Mouse (Mus musculus) retina, adult 2 months (tissue): ENCODE results near the gene Xylt1.

Experiments used
- DNase-seq: peaks from one replicate; pipeline ENCODE4 v3.0.0-alpha.2; 2012; ENCODE audit warnings: low read depth, low spot score

The Xylt1 gene

DNA sequence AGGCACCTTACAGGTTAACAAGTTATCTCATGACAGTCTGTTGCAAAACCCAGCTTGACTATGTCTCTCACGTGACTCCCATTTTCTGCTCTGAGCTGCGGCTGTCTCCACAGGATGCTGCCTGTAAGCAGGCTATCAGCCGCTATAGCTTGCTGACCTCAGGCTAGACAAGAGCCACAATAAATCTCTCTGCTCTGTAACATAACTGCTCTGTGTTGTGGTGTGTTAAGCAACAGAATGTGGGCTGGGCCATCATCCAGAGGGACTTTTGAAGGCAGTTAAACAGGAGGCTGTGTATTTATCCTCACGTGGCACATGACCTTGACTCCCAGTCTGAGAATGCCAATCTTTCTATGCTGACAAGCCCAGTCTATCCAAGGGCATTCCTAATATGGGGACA lies 136.1 kb downstream of the Xylt1 start:
- DNase-seq = no peak

DNA sequence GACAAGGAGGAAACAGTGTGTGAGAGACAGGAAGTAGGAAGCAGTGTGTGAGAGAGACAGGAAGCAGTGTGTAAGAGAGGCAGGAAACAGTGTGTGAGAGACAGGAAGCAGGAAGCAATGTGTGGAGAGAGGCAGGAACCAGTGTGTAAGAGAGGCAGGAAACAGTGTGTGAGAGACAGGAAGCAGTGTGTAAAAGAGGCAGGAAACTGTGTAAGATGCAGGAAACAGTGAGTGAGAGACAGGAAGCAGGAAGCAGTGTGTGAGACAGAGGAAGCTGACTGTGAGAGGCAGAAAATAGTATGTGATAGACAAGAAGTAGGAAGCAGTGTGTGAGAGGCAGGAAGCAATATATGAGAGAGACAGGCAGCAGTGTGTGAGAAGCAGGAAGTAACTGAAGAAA lies 140.6 kb downstream of the Xylt1 start:
- no peak for DNase-seq

DNA sequence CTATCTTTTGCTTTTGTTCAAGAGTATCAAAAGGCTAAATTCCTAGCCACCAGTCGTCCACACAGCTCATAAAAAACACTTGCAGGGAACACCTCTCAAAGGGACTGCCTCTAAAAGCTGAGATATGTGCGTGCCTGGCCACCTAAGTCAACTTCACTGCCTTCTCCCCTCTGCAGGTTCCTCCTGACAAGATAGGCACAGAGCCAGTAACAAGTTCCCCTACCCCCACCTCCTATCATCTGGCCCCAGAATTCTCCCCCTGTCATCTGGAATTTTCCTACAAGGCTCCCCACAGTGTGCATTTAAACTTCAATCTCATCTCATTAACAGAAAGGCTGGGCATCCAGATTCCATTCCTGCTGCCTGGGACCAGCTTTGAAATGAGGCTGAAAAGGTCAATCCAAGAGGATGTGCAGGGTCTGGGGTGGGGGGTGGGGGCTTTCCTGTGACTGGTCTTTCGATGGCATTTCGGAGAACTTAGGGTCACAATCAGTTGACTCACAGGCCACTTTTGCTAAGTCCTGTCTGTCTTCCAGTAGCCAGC lies 141.4 kb downstream of the Xylt1 start:
- DNase-seq = no peak

DNA sequence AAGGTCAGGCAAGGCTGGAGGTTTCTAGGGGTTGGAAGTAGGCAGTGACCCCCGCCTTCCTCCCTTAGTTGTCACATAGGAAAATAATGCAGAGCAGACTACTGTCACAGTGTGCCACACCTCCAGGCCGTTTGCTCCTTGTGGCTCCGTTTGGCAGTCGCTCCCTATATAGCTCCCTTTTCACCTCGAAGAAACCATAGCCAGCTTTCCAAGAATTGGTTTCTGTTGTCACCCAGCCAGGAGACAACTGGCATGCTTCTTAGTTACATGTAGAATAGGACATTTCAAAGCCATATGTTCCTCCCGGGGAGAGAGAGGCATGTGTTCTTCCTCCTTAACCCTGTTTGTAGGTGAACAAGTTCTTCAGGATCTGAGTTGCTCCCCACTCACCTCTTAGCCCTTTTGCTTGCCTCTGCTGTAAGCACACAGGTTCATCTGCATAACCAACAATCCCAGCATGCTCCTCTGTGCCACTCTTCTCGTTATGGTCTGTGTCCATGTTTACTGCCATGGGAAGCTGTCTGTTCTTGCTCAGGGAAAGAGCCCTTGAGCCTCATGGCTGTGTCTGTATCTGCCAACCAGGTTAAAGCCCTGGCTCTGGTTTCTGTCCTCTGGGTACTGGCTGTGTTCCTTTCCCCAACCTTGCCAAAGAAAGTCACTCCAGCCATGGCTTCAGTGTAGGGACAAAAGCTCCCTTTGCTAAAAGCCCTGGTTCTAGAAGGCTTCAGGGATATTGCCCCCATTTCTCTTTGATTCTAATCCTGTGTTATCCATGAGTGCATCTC lies 143.8 kb downstream of the Xylt1 start:
- no peak for DNase-seq

DNA sequence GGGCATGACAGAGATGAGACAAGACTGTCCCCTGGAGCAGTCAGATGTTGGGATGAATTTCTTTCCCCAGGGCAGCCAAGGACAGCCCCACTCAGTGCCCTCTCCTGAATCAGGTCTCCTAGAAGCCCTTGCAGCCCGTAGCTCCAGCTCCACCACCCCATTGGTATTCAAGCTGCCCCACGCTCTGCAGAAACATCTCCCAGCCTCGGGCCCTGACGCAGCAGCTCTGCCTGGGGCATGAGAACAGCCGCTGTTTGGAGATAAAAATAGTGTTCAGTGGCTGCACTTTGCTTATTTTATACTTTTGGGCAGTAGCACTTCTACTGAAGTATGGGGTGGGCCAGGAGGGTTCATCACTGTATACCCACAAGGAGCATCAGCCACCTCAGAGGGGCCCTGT lies 144.9 kb downstream of the Xylt1 start:
- DNase-seq = no peak

DNA sequence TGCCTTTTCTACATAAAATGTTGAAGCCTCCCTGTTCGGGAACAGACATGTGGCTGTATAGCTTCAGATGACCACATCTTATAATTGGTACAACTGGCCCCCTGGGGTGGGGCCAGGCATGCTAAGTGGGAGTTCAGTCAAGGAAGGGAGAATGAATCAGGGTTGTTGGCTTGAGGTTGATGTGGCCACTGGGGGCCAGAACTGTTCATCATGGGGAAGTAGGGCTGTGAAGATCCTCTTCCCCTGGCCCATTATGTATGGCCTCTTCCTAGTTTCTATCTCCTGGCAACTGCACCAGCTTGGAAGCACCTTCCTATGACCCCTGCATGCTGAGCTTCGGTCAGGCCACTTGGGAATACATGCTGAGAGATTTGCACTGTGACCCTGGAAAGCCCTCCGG lies 145.8 kb downstream of the Xylt1 start:
- DNase-seq = no peak

DNA sequence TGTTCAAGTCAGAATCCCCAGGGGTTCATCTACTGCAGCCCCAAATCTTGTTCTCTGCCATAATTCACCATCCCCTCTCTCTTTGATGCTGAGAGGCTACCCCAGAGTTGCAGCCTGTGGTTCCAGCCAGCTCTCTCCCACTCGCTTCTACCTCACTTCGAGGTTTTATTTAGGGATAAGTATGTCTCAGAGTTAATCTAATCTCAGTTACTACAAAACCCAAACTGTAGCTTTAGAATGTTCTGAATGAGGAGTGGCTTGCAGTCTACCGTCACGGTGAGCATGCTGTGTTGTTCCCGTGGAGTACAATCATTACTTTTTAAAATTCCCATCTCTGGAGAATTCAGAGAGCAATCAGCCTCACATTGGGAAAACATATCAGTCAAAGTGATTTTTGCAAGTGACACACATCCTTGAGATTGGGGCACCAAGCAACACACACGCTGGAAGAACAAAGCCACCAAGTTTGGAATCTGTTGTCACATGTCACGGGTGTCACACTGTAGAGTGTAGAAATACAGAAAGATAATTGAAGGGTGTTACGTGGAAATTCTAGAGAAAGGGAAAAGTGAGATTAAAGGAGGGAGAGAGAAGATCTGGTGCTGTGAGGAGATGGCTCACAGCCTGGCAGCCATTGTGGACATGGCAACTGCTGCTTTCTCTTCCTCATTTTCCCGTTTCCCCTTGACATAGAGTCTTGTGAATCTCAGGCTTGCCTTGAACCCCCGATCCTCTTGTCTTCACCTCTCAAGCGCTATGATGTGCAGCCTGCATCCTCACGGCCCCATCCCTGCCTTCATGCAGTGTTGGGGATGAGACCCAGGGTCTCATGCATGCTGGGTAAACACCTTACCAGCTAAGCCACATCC lies 149.2 kb downstream of the Xylt1 start:
- DNase-seq = no peak

DNA sequence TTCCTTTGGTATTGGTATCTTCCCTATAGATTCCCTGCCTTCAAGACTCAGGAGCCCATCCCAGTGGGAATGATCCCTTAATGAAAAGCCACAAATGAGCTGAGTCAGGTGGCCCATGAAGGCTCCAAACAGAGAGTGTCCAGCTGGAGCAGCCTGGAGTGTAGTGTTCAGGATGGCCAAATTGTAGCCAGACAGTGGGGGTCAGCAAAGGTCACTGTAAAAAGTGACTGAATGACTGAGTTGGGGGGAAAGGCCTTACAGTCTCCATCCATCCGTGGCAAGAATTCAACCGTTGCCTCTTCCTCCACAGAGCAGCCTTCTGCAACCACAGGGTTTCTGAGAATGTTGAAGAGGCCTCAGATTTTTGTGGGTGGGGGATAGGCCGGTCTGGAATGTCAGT lies 151.9 kb downstream of the Xylt1 start:
- no peak for DNase-seq

DNA sequence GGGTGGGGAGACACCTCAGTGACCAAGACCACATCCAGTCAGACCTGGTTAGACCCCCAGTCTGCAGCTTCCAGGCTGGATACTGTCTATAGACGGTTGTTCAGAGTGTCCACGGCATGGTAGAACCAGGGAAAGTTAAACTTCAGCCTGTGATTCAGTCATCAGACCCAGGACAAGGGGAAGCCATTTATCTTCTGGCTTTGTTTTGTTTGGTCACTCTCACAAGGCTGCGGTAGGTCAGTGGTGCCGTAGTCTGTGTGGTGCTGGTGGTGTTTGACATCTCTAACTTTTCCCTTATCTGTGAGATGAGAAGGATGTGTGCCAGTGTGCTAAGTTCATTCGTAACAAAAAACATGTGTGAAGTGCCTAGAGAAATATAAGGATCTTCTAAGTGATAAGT lies 152.4 kb downstream of the Xylt1 start:
- DNase-seq = no peak

DNA sequence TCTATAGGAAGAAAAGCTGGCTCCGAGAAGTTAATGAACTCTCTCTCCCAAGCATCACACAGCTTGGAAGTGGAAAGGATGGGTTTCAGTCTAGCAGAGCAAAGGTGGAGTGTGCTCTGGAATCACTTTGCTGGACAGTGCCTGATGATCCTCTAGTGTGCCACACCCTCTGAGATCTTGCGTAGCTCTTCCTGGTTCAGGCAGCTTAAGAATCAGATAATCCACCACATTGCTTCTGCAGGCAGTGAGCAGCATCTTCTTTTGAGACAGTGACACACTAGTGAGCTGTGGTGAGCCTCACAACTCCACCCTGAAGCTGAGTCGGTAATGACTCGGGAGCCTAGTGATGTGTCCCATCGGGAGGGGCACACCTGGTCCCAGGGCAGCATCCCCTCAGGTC lies 159.2 kb downstream of the Xylt1 start:
- DNase-seq = peak; percentile 32

DNA sequence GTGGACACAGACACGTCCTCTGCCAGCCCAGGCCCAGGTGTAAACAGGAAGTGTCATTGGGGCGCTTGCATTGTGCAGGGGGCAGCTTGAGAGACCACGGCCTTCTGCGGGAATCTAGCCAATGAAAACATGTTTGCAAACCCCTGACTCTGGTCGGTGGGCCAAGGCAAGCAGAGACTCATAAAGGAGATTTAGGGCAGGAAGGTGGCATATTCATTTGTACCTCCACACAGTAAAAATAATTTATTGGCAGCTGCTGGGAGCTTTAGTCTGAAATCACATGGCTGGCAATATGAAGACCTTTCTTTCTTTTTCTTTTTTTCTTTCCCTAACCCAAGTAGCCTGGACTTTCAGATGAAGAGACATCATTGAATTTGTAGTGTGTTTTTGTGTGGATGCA lies 159.6 kb downstream of the Xylt1 start:
- DNase-seq = no peak

DNA sequence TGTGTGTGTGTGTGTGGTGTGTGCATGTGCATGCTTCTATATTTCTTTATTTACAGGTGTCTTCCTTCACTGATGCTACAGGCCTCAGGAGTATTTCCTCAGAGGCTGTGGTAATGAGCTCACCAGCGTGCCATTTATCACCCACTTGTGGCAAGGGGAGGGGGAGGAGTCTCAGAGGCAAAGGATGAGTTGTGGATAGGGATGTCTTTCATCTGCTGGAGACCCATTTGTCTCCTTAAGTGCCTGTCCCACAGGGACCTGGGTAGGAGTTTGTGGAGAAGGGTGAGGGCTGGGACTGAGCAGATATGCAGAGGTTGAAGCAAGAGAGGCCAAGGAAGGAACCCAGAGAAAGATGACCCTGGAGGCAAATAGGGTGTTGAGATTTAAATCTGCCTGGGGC lies 160.3 kb downstream of the Xylt1 start:
- DNase-seq = no peak

DNA sequence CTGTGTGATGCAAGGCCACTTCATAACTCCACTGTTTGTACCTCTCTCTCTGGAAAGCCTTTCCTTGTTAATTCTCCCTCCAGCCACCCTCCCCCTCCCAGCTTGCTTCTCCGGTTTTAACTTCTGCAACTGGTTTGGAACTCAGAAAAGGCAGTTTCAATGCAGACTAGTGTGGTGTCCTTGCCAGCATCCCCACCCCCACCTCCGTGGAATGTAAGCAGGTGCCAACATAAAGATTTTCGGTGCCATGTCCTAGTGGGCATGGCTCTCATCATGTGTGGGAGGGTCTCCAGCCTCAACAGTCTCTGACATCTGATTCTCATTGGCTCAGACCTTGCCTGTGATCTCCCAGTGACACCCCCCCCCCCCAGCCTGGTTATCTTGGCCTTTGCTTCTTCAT lies 160.9 kb downstream of the Xylt1 start:
- DNase-seq = no peak

DNA sequence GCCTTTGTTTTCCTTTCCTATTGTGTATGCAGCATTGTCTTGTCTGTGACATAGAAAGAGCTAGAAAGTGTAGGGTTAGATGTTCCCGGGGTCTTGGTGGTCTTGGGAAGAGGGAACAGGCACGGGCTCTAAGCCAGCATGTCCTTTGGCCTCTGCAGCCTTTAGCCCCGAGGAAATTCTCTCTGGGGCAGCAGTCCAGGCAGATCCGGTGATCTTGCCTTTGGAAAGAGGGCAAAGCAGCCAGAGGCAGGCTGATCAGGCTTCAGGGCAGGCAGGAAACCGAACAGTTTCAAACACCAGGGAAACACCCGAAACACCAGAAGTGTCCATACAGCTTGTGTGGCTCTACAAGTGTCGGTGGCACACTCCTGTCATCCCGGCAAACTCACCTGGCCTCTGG lies 162.3 kb downstream of the Xylt1 start:
- DNase-seq = no peak

DNA sequence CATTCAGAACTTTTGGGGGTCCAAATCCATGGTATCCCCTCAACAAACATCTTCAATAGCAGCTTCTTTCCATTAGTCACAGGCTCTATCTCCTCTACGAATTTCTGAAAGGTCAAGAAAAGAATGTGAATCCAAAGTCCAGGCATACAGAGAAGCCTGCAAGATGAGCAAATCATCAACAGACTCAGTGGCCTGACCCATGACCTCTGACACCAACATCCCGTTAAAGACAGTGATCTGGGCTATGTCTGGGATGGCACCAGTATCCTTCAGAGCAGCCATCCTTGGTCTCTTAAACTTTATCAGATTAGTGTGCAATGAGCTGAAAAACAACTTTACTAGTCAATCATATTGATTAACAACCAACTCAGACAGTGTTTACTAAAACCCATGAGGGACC lies 163.3 kb downstream of the Xylt1 start:
- DNase-seq = no peak

DNA sequence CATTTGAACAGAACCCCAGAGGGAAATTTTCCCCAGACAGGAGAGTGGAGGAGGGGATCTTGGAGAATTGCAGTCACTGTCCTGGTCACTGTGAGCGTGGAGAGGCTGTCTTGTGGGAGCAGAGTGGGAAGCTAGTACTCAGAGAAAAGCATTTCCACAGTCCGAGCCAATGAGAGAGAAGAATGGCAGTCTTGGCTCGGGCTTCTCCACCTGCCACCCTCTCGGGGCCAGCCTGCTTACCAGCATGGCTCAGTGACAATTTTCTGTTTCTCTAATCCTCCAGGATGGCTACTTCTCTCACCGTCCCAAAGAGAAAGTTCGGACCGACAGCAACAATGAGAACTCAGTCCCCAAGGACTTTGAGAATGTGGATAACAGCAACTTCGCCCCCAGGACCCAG lies 167.5 kb downstream of the Xylt1 start:
- no peak for DNase-seq

DNA sequence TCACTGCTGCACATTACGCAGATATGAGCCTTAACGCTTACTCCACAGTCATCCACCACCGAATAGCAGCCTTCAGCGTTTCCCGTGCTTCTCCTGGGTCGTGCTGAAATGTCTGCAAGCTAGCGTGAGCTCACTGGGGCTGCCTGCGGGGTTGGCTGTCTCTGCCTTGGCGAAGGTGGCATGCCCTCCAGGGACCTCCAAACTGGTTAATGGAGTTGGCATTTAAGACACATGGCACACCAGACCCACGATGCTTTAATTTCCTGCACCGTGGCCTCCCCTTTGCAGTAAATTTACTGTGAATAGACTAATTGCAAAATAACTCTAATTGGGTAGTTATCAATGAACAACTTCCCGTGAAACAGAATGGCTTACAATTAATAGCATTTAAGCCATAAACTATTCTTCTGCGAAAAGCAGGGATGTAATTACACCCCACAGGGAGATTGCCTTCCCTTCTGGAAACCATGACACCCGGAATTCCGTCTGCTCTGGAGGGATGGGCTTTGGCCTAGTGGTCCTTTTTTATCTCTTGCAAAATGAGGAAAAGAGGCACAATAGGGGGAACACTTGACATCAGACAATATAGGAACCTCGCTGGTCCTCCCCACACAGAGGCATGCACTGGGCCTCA lies 170.3 kb downstream of the Xylt1 start:
- DNase-seq = no peak

DNA sequence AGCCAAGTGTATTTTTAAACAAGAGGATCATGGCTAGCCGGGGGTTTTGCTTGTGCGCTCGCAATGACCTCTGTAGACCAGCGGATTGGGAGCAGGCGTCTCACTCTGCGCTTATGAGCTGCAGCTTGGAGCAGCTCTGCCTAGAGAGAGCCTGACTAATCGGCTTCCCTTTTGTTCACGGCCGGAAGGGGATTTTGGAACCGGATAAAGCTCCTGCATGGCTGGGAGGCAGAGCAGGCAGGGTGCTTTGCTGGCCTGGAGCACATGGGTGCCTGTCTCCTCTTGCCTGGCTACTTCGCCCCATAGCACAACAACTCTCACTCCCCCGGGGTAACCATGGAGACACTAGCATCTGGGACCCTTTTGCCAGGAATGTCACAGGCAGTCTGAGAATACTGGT lies 172.4 kb downstream of the Xylt1 start:
- peak; percentile 91 for DNase-seq

DNA sequence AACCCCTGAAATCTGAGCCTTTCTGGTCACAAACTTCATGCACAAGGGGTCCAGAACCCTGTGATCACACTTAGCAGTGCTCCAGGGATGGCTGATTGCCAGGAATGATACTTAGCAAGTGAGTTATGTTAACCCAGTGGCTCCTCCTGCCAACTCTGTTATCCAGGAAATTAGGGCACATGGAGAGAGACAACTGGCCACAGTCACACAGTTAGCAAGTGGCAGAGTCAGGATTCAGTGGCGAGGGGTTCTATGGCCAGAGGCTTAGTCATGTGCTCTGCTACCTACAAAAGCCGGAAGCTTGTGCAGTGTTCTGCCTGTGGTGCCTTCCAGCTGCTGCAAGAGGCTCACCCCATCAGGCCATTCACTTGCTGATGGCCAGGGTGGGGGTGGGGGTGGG lies 175.0 kb downstream of the Xylt1 start:
- no peak for DNase-seq

DNA sequence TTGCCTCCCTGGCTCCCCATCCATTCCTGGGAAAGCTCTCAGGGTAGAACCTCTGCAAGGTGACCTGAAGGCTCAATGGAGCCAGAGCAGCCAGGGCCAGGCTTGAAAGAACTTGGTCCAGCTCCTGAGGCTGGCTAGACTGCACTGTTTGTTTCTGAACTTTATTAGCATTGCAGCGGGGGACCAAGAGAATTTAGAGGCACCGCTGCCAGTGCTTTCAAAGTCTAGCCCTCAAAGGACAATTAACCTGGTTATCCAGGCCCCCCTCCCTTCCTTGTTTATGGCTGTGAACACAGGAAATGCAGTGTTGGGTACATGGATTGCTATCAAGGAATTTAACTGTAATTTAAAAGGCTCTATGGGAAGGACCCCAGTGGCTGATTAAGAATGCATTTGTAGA lies 177.4 kb downstream of the Xylt1 start:
- no peak for DNase-seq

DNA sequence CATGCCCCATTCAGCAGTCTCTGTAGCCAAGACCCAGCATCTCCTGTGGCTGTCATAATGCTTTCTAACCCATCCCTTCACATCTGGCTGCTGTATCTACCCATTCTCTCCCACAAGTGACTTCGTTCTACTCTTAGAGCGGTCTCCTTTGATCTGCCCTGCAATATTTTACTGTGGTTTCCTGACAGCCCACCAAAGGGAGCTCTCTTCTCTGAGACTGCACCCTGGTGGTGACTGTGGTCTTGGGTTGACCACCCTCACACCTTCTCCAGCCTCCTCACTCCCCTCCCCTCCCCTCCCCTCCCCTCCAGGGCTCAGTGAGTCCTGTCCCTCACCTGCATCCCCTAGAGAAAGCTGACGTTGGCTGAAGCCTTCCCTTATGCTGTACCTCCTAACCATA lies 178.3 kb downstream of the Xylt1 start:
- no peak for DNase-seq

DNA sequence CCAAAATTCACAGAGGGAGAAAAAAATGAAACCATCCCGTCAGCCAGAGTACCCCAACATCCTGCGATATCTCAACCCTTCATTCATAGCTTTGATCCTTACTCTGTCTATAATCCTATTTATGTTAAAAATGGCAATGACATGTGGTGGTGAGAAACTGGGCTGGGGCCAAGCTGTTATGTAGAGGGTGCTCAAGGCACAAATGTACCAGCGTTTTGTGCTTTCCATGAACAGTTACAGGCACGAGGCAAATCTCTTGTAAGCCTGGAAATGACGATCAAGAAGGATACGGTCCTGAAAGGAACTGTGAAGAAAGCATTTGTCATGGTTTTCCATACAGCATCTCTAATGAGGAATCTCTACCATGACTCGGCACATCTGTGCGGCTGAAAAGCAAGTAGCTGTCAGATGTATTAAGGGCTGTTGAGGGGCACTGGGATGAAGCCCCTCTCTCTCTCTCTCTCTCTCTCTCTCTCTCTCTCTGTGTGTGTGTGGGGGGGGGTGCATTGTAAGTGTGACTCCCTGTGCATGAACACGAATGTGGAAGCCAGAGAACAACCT lies 183.2 kb downstream of the Xylt1 start:
- DNase-seq = no peak
